Mouse (Mus musculus) heart, embryonic 13.5 days (tissue): Measurements from ENCODE around the gene Rrp7a. TPM values are rescaled to one million over a fixed set of nuclear protein-coding genes. Genes with fewer than 3 reads are reported as not detected.

ENCODE experiments used
- ATAC-seq: fragments of 200-750 bp; cut with Nextera tagmentation; 2 replicates; pipeline ENCODE4 v1.8.0; 2017; ENCODE audit warnings: moderate TSS enrichment; ENCODE audit not compliant: insufficient number of reproducible peaks, low FRiP score, low TSS enrichment; ENCODE audit errors: extremely low read depth
- H3K27ac ChIP-seq: fragments of 300-500 bp; sonication (generic); replicated peaks from 2 replicates; pipeline ENCODE4 v1.5.1; 2015; ENCODE audit warnings: moderate library complexity, mild to moderate bottlenecking, inconsistent platforms
- H3K27me3 ChIP-seq: fragments of 300-500 bp; sonication (generic); replicated peaks from 2 replicates; pipeline ENCODE4 v1.6.1; 2015; ENCODE audit warnings: mild to moderate bottlenecking, inconsistent platforms
- H3K36me3 ChIP-seq: fragments of 300-500 bp; sonication (generic); 2 replicates; pipeline ENCODE4 v1.6.1; 2015; ENCODE audit warnings: mild to moderate bottlenecking, inconsistent platforms
- H3K4me1 ChIP-seq: fragments of 300-500 bp; sonication (generic); 2 replicates; pipeline ENCODE4 v1.6.1; 2015; ENCODE audit warnings: inconsistent platforms
- H3K4me2 ChIP-seq: fragments of 300-500 bp; sonication (generic); 2 replicates; pipeline ENCODE4 v1.6.1; 2015; ENCODE audit warnings: inconsistent platforms, mild to moderate bottlenecking, moderate library complexity
- H3K4me3 ChIP-seq: fragments of 300-500 bp; sonication (generic); 2 replicates; pipeline ENCODE4 v1.5.1; 2015; ENCODE audit warnings: moderate library complexity, mild to moderate bottlenecking, inconsistent platforms
- H3K9ac ChIP-seq: fragments of 300-500 bp; sonication (generic); 2 replicates; pipeline ENCODE4 v1.6.1; 2015; ENCODE audit warnings: inconsistent platforms, mild to moderate bottlenecking, moderate library complexity
- H3K9me3 ChIP-seq: fragments of 300-500 bp; sonication (generic); 2 replicates; pipeline ENCODE4 v1.6.1; 2016; ENCODE audit warnings: inconsistent platforms
- WGBS: fragments of 180-500 bp; shearing (Covaris S2); methylation state at CpG from one replicate; pipeline ENCODE4 v1.1.7; 2015; ENCODE audit warnings: mixed read lengths; 5-methylcytosine and 5-hydroxymethylcytosine counted together
- polyA plus RNA-seq: library from polyadenylated mRNA; unstranded; fragments of >200 nt; fragmentation: Nextera tagmentation; extraction: Ambion mirVana; gene quantifications from 2 replicates; pipeline ENCODE4 v1.2.1, GENCODE M21; 2015

Gene Rrp7a
- polyA plus RNA-seq, 1 experiment from 2014 or later, result 41.1 TPM

DNA sequence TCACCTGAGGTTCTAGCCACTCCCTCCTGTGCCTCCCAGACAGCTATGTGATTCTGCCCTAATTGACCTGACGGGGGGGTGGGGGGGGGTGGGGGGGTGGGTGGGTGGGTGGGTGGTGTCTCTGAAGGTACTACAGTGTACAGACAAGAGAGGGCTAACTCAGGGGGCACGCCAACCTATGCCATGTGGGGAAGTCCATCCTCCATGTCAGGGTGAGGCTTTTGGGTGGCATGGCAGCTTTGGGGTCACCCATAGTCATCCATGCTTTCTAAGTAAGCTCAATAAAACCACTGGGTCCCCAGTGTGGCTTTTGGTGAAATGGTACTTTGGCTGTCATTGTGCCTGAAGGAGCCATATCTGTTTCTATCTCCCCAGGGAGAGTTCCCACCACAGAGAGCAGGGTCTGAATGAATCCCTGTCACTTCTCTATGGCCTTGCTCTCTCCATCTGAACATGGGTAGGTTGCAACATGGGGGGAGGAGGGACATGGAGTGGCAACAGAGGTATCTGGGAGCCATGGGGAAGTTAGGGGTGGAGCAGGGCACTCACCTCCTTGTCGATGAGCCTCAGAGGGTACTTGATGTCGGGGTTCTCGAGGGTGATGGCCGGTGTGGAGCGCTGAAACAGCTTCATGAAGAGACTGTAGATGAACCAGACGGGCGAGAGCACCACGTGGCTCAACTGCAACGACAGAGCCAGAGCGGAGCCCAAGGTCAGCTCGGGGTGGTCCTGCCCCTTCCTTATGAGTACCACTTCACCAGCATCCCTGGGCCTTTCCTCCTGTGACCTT is 43.1 kb upstream of the Rrp7a start:
- no peaks in the 10 kb centered on the region for H3K9me3 ChIP-seq
- no peak overlapping the region for H3K4me2 ChIP-seq
- peaks cover 45% of the 10 kb centered on the region for H3K4me1 ChIP-seq
- WGBS, result 90% methylated on average over 13 of the region's 13 CpGs
- H3K27me3 ChIP-seq, result no peaks in the 10 kb centered on the region
- H3K9ac ChIP-seq, result no peak overlapping the region
- no peak for ATAC-seq
- no peak overlapping the region for H3K4me3 ChIP-seq
- no peak overlapping the region for H3K27ac ChIP-seq
- peaks cover 31% of the 10 kb centered on the region for H3K36me3 ChIP-seq

DNA sequence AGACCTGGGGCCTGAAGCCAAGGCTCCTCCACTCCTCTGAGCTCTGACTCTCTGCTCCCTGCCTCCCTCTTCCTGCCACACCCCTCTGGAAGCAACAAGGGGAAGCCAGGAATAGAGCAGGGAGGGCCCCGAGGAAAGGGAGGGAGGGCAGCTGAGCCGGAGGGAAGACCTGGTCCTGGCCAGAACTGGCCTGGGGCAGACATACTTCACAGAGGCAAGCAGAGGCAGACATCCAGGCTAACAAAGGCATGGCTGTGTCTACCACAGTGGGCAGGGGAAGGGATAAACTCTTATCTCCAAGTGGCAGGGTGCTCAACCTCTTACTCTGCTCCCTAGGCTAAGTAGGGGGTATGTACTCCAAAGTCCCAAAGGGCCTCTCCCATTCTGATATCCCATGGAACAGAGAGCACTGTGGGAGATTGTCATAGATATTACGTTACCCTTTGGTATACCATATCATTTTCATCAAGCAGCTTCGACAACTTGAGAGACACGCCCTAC is 42.4 kb upstream of the Rrp7a start:
- Histone ChIP-seq H3K9ac (peak overlapping the region; percentile 59; the same call in 1 of the 2 replicates), H3K4me1 (peaks cover 38% of the 10 kb centered on the region), H3K27ac (peak overlapping the region; percentile 63), H3K4me2 (peak overlapping the region; percentile 18; the same call in 1 of the 2 replicates), H3K4me3 (no peak overlapping the region), H3K36me3 (peaks cover 38% of the 10 kb centered on the region), H3K27me3 (no peaks in the 10 kb centered on the region), H3K9me3 (no peaks in the 10 kb centered on the region)
- 37% methylated on average over 5 of the region's 5 CpGs for WGBS
- no peak for ATAC-seq

DNA sequence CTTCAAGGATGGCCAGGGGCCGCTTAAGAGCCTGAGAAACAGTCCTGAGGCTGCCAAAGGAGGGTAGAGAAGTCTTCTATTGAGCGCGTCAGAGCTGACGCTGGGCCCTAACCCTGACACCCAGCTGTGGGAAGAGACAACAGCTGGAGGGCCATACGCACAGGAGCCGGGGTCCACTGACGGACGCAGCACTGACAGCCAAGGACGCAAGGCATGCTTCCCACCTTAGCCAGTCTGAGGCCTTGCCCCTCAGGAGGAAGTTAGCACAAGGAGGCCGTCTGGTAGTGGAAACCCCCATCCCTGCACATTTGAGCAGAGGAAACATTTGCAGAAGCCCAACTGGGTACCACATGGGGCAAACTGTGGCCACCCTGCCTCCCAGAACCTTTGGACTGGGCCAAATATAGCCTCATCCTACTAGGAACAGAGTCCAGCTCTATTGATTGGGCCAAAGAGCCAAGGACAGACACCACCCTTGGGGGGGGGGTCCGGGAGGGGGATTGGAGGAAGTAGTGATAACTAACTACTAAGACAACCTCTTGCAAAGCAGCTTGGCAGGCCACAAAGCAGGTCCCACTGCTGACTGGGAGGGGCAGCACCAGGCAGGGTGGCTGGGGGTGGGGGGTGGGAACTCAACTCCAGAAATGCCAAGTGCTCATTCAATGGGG is 40.4 kb upstream of the Rrp7a start:
- Histone ChIP-seq H3K4me2 (no peak overlapping the region), H3K36me3 (peaks cover 58% of the 10 kb centered on the region), H3K27me3 (no peaks in the 10 kb centered on the region), H3K4me1 (peaks cover 26% of the 10 kb centered on the region), H3K9ac (no peak overlapping the region), H3K27ac (no peak overlapping the region), H3K9me3 (no peaks in the 10 kb centered on the region), H3K4me3 (no peak overlapping the region)
- 85% methylated on average over 11 of the region's 11 CpGs for WGBS
- ATAC-seq, result no peak

DNA sequence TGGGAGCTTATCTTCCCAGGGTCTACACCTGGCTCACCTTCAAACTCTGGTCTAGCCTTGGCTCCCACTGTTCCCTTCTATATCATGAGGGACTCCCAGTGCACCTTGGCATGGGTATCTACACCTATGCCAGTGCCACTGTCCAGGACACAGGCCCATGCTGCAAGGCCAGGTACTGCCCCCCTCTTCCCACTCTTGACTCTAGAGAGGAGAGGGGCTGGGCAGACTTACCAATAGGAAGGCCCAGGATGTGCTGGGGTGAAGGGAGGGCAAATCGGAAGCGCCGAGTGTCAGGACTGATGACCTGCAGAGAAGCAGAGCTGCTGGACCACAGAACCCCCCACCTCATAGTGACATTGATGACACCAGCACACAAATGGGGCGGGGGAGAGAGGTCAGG is 39.4 kb upstream of the Rrp7a start:
- Histone ChIP-seq H3K36me3 (peaks cover 68% of the 10 kb centered on the region), H3K27me3 (no peaks in the 10 kb centered on the region), H3K27ac (no peak overlapping the region), H3K4me1 (peaks cover 21% of the 10 kb centered on the region), H3K4me3 (no peak overlapping the region), H3K4me2 (no peak overlapping the region), H3K9ac (no peak overlapping the region), H3K9me3 (no peaks in the 10 kb centered on the region)
- no peak for ATAC-seq
- 92% methylated on average over 4 of the region's 4 CpGs for WGBS

DNA sequence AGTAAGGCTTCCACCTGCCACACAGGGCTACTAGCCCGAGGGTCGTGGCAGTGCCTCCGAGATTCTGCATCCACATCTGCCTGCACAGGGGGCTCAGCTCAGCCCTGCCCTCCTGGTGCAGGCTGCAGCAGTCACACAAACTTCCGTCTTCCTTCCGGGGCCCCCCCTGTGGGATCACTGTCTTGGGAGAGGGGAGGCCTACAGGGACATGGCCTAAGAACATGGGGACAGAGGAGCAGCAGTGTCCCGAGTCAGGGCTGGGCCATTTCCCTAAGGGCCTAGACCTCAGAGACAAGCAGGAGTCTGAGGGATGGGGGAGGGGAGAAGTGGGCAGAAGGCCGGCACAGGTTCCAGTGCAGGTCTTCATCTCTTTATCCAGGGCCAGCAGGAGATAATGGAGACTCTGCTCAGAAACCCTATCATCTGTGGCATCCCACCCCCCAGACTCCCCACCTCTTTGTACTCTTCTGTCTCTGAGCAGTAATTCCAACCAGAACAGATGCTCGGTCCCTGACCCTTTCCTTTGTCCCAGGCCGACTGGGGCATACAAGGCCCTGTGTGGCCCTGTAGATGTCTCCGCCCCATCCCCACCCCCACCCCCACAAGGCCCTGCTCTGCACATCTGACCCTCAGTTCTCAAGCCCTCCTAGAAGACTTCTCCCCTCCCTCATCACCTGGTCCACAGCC is 38.6 kb upstream of the Rrp7a start:
- Histone ChIP-seq H3K4me1 (peaks cover 13% of the 10 kb centered on the region), H3K27ac (no peak overlapping the region), H3K36me3 (peaks cover 73% of the 10 kb centered on the region), H3K4me3 (no peak overlapping the region), H3K9ac (no peak overlapping the region), H3K4me2 (no peak overlapping the region), H3K27me3 (no peaks in the 10 kb centered on the region), H3K9me3 (no peaks in the 10 kb centered on the region)
- WGBS, result 68% methylated on average over 10 of the region's 10 CpGs
- ATAC-seq, result no peak

DNA sequence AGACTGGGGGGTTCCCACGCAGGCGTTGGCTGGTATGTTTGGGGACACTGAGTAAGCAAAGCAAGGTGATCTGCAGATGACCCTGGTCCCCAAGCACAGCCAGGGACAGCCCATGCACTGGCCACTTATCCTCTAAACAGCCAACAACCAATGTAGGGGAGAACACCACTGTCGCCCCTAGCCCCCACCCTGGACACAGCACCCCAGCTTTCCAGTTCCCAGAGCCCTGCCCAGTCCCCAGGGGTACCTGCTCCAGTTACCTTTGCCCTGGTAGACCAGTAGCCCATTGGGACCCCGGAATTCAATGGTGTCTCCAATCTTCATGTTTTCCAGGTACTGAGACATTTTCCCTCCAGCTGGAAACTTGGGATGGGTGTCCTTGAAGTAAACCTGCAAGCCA is 38.0 kb upstream of the Rrp7a start:
- Histone ChIP-seq H3K9ac (no peak overlapping the region), H3K27ac (no peak overlapping the region), H3K9me3 (no peaks in the 10 kb centered on the region), H3K4me1 (peaks cover 8% of the 10 kb centered on the region), H3K4me2 (no peak overlapping the region), H3K4me3 (no peak overlapping the region), H3K36me3 (peaks cover 75% of the 10 kb centered on the region), H3K27me3 (no peaks in the 10 kb centered on the region)
- no peak for ATAC-seq
- 93% methylated on average over 4 of the region's 4 CpGs for WGBS

DNA sequence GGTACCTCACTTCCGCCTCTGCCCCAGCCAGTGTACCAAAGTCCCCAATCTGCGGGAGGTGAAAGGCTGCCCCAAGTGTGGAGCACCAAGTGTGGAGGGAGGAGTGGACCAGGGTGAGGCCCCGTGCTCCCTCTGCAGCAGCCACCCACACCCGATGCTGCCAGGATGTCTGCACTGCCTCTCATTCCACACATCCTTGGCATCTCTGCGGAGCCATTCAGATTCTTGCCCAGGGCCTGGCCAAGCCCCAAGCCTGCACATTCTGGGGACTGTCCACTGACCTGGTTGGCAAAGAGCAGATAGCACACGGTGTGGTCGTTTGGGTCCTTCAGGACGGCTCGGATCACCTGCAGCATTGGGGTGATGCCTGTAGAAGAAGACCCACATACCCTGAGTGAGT is 37.2 kb upstream of the Rrp7a start:
- Histone ChIP-seq H3K4me1 (peaks cover 3% of the 10 kb centered on the region), H3K36me3 (peaks cover 76% of the 10 kb centered on the region), H3K9ac (no peak overlapping the region), H3K27ac (no peak overlapping the region), H3K27me3 (no peaks in the 10 kb centered on the region), H3K9me3 (no peaks in the 10 kb centered on the region), H3K4me3 (no peak overlapping the region), H3K4me2 (no peak overlapping the region)
- no peak for ATAC-seq
- 90% methylated on average over 9 of the region's 9 CpGs for WGBS

DNA sequence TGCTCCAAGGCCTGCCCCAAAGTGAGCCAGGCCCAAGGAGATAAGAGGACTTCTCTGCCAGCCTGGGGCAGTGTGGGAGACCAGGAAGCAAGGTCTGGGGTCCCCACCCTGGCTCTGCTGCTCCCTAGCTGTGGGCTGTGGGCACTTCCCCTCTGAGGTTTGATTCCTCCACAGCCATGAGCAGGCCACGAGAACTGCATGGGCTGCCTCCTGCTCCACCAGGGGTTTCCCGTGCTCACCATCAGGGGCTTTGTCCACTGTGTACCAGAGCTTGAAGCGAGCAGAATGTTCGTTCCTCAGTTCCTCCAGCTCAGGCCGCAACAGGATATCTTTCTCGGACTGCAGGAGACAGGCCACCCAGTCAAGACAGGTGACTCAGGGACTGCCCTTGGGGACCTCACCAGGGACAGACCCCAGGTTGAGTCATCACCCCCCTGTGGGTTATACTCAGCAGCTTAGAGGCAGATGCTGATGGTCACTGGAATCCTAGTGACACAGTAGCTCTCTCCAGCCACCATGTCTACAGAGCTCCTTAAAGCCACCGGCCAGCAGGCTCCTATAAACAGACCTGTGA is 36.1 kb upstream of the Rrp7a start:
- 90% methylated on average over 7 of the region's 7 CpGs for WGBS
- ATAC-seq, result no peak
- Histone ChIP-seq H3K27me3 (no peaks in the 10 kb centered on the region), H3K36me3 (peaks cover 83% of the 10 kb centered on the region), H3K27ac (no peak overlapping the region), H3K4me3 (no peak overlapping the region), H3K4me2 (no peak overlapping the region), H3K4me1 (no peaks in the 10 kb centered on the region), H3K9ac (no peak overlapping the region; the same call in 1 of the 2 replicates), H3K9me3 (no peaks in the 10 kb centered on the region)

DNA sequence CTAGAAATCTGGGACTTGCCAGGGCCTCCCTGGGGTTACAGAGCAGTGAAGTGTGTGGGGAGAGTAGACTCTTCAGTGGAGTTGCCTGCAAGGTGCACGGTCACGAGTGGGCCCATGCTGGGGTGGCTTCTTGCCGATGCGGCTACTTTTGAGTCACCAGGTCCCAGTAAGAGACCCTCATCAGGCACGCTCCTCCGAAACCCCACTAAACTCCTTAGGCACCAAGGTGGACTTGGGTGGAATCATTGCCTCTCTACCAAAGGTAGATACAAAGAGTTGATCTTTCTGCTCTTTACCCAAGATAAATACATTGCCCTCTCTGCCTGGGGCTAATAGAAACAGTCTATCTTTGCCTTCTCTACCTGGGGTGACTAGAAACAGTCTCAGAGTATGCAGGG is 35.1 kb upstream of the Rrp7a start:
- Histone ChIP-seq H3K4me3 (no peak overlapping the region), H3K27me3 (no peaks in the 10 kb centered on the region), H3K9me3 (no peaks in the 10 kb centered on the region), H3K4me1 (no peaks in the 10 kb centered on the region), H3K27ac (no peak overlapping the region), H3K36me3 (peaks cover 83% of the 10 kb centered on the region), H3K4me2 (no peak overlapping the region), H3K9ac (peak overlapping the region; percentile 28; the same call in 1 of the 2 replicates)
- WGBS, result 92% methylated on average over 6 of the region's 6 CpGs
- ATAC-seq, result no peak

DNA sequence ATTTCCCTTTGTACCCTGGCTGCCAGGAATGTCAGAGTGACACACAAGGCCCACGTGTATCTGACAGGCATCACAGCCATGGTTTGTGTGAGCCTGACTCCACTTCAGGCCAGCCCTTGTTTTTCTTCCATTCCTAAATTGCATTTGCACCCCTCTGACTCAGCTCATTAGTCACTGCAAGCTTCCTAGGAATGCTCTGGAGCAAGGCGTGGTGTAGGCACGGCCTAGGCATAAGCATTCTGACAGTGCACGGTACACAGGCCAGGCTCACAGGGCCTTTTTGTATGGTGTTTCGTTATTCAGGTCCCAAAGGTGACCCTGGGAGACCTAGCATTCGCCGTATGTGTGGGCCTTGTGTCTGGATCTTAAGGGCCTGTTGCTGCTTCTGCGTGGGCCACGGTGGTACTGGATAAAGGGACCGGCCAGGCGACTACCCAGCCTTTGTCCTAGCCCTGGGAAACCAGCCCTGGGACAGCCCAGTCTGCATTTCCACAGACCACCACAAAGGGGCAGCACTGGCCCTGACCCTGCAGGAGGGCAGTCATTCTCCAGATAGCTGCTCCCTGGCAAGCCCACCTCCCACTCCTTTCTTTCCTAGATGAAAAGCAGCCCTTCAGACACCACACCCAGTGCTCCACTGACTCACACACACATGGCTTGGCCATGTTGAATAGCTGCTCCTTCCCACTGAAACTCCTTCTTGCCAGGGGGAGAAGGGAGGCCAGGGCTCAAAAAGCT is 34.5 kb upstream of the Rrp7a start:
- H3K9ac ChIP-seq, result peak overlapping the region; percentile 28; the same call in 1 of the 2 replicates
- H3K4me2 ChIP-seq, result no peak overlapping the region
- 66% methylated on average over 11 of the region's 11 CpGs for WGBS
- ATAC-seq, result no peak
- H3K36me3 ChIP-seq, result peaks cover 77% of the 10 kb centered on the region
- no peak overlapping the region for H3K27ac ChIP-seq
- no peak overlapping the region for H3K4me3 ChIP-seq
- no peaks in the 10 kb centered on the region for H3K9me3 ChIP-seq
- no peaks in the 10 kb centered on the region for H3K27me3 ChIP-seq
- H3K4me1 ChIP-seq, result no peaks in the 10 kb centered on the region
